Mouse (Mus musculus): Measurements from ENCODE around the gene Btn1a1. TPM values are rescaled to one million over a fixed set of nuclear protein-coding genes. Genes with fewer than 3 reads are reported as not detected.

Gene Btn1a1
- total RNA-seq, 1 experiment, result 0.62 TPM

DNA sequence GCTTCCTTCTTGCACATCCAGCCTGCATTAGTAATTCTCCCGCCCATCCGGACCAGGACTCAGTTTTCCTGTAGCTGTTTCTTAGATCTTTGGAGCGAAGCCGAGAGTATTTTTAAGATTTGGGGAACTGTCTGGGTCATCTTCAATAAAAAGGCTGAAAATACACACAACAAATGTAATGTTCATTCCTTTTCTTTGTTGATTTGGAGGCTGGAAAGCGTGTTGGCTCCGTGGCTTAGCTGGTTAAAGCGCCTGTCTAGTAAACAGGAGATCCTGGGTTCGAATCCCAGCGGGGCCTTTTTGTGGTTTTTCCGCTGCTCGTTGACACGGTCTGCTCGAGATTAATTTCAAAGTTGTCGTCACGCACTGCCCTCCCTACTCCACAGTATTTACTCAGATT, 15.3 kb downstream of the Btn1a1 start:
- TF ChIP-seq HCFC1 (IDR thresholded peaks at IDR 0.05; ENCODE audit: borderline replicate concordance, insufficient read depth, low read length) (no peak), MAFK (IDR thresholded peaks at IDR 0.05; ENCODE audit: insufficient read depth, low read depth, low read length) (peak; percentile 94)

DNA sequence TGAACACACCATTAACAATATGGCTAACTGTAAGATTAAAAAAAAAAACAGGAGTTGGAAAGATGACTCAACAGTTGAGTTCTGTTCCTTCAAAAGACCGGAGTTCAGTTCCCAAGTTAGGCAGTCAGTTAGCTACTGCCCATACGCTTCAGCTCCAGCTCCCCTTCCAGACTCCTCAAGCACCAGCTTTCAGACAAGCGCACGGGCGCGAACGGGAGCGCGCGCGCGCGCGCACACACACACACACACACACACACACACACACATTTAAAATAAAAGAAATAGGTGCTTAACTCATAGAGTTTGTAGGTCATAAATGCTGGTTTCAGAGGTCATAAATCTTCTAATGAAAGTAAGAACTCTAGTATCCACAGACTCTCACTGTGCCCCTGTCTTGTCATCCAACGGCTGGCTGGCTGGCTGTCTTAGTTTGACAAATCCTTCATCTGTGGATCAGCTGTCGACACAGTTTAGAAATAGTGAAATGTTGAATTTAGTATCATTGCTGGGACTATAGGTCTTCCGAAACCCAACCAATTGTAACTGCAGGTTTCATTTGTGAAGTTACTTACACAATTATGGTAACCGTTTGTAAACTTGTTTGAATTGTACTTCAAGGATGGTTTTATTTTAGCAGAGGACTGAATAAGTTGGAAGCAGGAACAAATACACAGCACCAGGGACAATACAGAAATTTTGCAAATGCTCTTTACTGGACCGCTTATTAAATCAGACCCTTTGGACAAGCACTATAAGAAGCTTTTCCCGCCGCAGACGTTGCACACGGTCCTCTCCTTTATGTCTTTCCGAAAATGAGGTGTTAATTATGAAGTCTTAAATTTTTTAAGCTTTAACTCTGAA, 16.2 kb downstream of the Btn1a1 start:
- Histone ChIP-seq H3K36me3 (ENCODE audit: control insufficient read depth, insufficient read depth, low read length, poor library complexity, severe bottlenecking) (no peaks in the 10 kb centered on the region), H3K4me1 (ENCODE audit: control insufficient read depth in 2 of 2, insufficient read depth in 2 of 2, low read length in 2 of 2, poor library complexity in 1 of 2) (peaks cover 3 to 4% of the 10 kb centered on the region in 2 experiments; a peak in 2 of 4 replicates), H3K9ac (ENCODE audit: insufficient read depth, low read depth, low read length, poor library complexity, severe bottlenecking) (no peak overlapping the region), H3K9me3 (ENCODE audit: control insufficient read depth, insufficient read depth, low read depth, low read length) (no peaks in the 10 kb centered on the region), H3K4me3 (ENCODE audit: insufficient read depth in 1 of 2, low read depth in 1 of 2, low read length in 2 of 2, poor library complexity in 1 of 2, severe bottlenecking in 1 of 2) (peak overlapping the region; percentile 60 to 70), H3K27ac (ENCODE audit: insufficient read depth, low read depth, low read length, poor library complexity, severe bottlenecking) (no peak overlapping the region)
- TF ChIP-seq ZC3H11A (IDR thresholded peaks at IDR 0.05; ENCODE audit: borderline replicate concordance, low read depth, low read length) (no peak), CHD2 (IDR thresholded peaks at IDR 0.05; ENCODE audit: low read depth, low read length) (no peak), MAFK (IDR thresholded peaks at IDR 0.05; ENCODE audit: insufficient read depth, low read depth, low read length) (0 out of 2 replicates have a peak, but pooled peaks have one; percentile 34), HCFC1 (IDR thresholded peaks at IDR 0.05; ENCODE audit: borderline replicate concordance, insufficient read depth, low read length) (0 out of 2 replicates have a peak, but pooled peaks have one; percentile 24), ZNF384 (IDR thresholded peaks at IDR 0.05; ENCODE audit: low read depth, low read length) (no peak)
- no peak for DNase-seq (ENCODE audit: low read depth, low spot score)
- in situ Hi-C loops (cut with MboI; ENCODE audit: low sequenced_read_pairs in 2 of 2, unreplicated experiment in 2 of 2), result loop anchor here (25.0 kb wide), 1 partner anchor 1537 kb away; no protein-coding TSS in a partner anchor

More for the DNA sequence above, 15.3 kb downstream of the Btn1a1 start:
- in situ Hi-C loops (cut with MboI; ENCODE audit: low sequenced_read_pairs in 2 of 2, unreplicated experiment in 2 of 2), result no loop called here
- H3K4me3 ChIP-seq (ENCODE audit: insufficient read depth in 1 of 2, low read depth in 1 of 2, low read length in 2 of 2, poor library complexity in 1 of 2, severe bottlenecking in 1 of 2), result peak overlapping the region; percentile 60 to 70
- no peaks in the 10 kb centered on the region for H3K9me3 ChIP-seq (ENCODE audit: control insufficient read depth, insufficient read depth, low read depth, low read length)
- DNase-seq (ENCODE audit: low read depth, low spot score), result no peak
- H3K9ac ChIP-seq (ENCODE audit: insufficient read depth, low read depth, low read length, poor library complexity, severe bottlenecking), result peak overlapping the region; percentile 66
- no peak overlapping the region for H3K27ac ChIP-seq (ENCODE audit: insufficient read depth, low read depth, low read length, poor library complexity, severe bottlenecking)
- H3K4me1 ChIP-seq (ENCODE audit: control insufficient read depth in 2 of 2, insufficient read depth in 2 of 2, low read length in 2 of 2, poor library complexity in 1 of 2), result peaks cover 0 to 3% of the 10 kb centered on the region in 2 experiments; a peak in 1 of 4 replicates
- no peaks in the 10 kb centered on the region for H3K36me3 ChIP-seq (ENCODE audit: control insufficient read depth, insufficient read depth, low read length, poor library complexity, severe bottlenecking)

DNA sequence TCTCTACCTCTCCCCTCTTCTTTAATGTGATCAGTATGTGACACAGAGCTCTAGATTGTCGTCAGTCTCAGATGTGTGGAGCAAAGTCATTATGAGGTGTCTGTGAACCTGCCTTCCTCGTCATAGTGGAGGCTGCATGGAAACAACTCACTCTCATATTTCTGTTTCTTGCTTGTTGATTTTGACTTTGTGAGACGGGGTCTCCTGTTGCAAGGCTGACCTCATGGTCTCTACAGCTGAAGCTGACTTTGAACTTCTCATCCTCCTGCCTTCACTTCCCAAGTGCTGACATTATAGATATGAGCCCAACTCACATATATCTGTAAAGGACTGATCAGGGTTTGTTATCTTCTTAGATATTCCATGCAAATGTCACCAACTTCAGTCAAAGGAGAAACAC, 16.9 kb downstream of the Btn1a1 start:
- H3K4me3 ChIP-seq (ENCODE audit: insufficient read depth in 1 of 2, low read depth in 1 of 2, low read length in 2 of 2, poor library complexity in 1 of 2, severe bottlenecking in 1 of 2), result peak overlapping the region in 1 of 2 experiments; percentile 60; a peak in 2 of 4 replicates
- no peak overlapping the region for H3K27ac ChIP-seq (ENCODE audit: insufficient read depth, low read depth, low read length, poor library complexity, severe bottlenecking)
- in situ Hi-C loops (cut with MboI; ENCODE audit: low sequenced_read_pairs in 2 of 2, unreplicated experiment in 2 of 2), result loop anchor here (25.0 kb wide), 1 partner anchor 1536 kb away; no protein-coding TSS in a partner anchor
- no peaks in the 10 kb centered on the region for H3K36me3 ChIP-seq (ENCODE audit: control insufficient read depth, insufficient read depth, low read length, poor library complexity, severe bottlenecking)
- H3K4me1 ChIP-seq (ENCODE audit: control insufficient read depth in 2 of 2, insufficient read depth in 2 of 2, low read length in 2 of 2, poor library complexity in 1 of 2), result peaks cover 3 to 4% of the 10 kb centered on the region in 2 experiments; a peak in 2 of 4 replicates
- no peak for DNase-seq (ENCODE audit: low read depth, low spot score)
- TF ChIP-seq MAFK (IDR thresholded peaks at IDR 0.05; ENCODE audit: insufficient read depth, low read depth, low read length) (no peak), ZC3H11A (IDR thresholded peaks at IDR 0.05; ENCODE audit: borderline replicate concordance, low read depth, low read length) (no peak), HCFC1 (IDR thresholded peaks at IDR 0.05; ENCODE audit: borderline replicate concordance, insufficient read depth, low read length) (no peak), CHD2 (IDR thresholded peaks at IDR 0.05; ENCODE audit: low read depth, low read length) (no peak), ZNF384 (IDR thresholded peaks at IDR 0.05; ENCODE audit: low read depth, low read length) (no peak)
- H3K9ac ChIP-seq (ENCODE audit: insufficient read depth, low read depth, low read length, poor library complexity, severe bottlenecking), result no peak overlapping the region
- H3K9me3 ChIP-seq (ENCODE audit: control insufficient read depth, insufficient read depth, low read depth, low read length), result no peaks in the 10 kb centered on the region

DNA sequence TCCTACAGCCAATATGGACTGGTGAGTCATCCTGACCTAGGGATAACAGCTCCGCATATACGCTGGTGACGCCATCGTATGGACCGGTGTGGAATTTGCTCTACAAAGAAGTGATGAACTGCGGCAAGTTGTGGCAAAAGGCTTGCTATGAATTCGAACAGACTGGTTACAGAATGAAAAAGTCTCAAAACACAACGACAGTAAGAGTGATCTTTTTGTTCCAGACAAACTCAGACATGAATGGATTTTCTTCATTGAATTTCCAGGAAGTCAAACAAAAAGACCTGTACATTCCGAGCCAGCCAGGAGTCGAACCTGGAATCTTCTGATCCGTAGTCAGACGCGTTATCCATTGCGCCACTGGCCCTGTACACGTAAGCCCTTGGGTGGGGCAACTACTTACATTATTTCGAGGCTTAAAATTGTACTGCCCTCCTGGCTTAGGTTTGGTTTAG, 19.2 kb downstream of the Btn1a1 start:
- no peak for DNase-seq (ENCODE audit: low read depth, low spot score)
- Histone ChIP-seq H3K9me3 (ENCODE audit: control insufficient read depth, insufficient read depth, low read depth, low read length) (no peaks in the 10 kb centered on the region), H3K4me3 (ENCODE audit: insufficient read depth in 1 of 2, low read depth in 1 of 2, low read length in 2 of 2, poor library complexity in 1 of 2, severe bottlenecking in 1 of 2) (peak overlapping the region; percentile 74 to 91), H3K4me1 (ENCODE audit: control insufficient read depth in 2 of 2, insufficient read depth in 2 of 2, low read length in 2 of 2, poor library complexity in 1 of 2) (peaks cover 3 to 4% of the 10 kb centered on the region in 2 experiments; a peak in 2 of 4 replicates), H3K36me3 (ENCODE audit: control insufficient read depth, insufficient read depth, low read length, poor library complexity, severe bottlenecking) (no peaks in the 10 kb centered on the region), H3K27ac (ENCODE audit: insufficient read depth, low read depth, low read length, poor library complexity, severe bottlenecking) (peak overlapping the region; percentile 74; the same call in 1 of the 2 replicates), H3K9ac (ENCODE audit: insufficient read depth, low read depth, low read length, poor library complexity, severe bottlenecking) (peak overlapping the region; percentile 74; the same call in 1 of the 2 replicates)
- in situ Hi-C loops (cut with MboI; ENCODE audit: low sequenced_read_pairs in 2 of 2, unreplicated experiment in 2 of 2), result loop anchor here (25.0 kb wide), 1 partner anchor 1534 kb away; no protein-coding TSS in a partner anchor
- TF ChIP-seq MAFK (IDR thresholded peaks at IDR 0.05; ENCODE audit: insufficient read depth, low read depth, low read length) (peak; percentile 88), HCFC1 (IDR thresholded peaks at IDR 0.05; ENCODE audit: borderline replicate concordance, insufficient read depth, low read length) (no peak), ZNF384 (IDR thresholded peaks at IDR 0.05; ENCODE audit: low read depth, low read length) (no peak)
